Mouse (Mus musculus): ENCODE data around the gene Rhoh.
A peak's percentile ranks its signal among the peaks of the same experiment; 100 is the strongest.

Rhoh gene

GRCm38 (mm10) chr5:65895764-65896163, 34.8 kb downstream of the Rhoh start:
- DNase-seq (ENCODE audit: low read depth), result no peak

GRCm38 (mm10) chr5:65897731-65898130, 36.7 kb downstream of the Rhoh start:
- peak; percentile 71 for DNase-seq (ENCODE audit: low read depth)

- no peak for DNase-seq (ENCODE audit: low read depth)
Observed at GRCm38 (mm10) chr5:65898683-65899082, 37.7 kb downstream of the Rhoh start.

- no peak for DNase-seq (ENCODE audit: low read depth)
Observed at GRCm38 (mm10) chr5:65900113-65900512, 39.1 kb downstream of the Rhoh start.

- peak; percentile 81 for DNase-seq (ENCODE audit: low read depth)
Observed at GRCm38 (mm10) chr5:65900862-65901265, 39.9 kb downstream of the Rhoh start.

- DNase-seq (ENCODE audit: low read depth), result no peak
Observed at GRCm38 (mm10) chr5:65901868-65902418, 40.9 kb downstream of the Rhoh start.

- DNase-seq (ENCODE audit: low read depth), result no peak
Observed at GRCm38 (mm10) chr5:65902811-65903210, 41.8 kb downstream of the Rhoh start.

GRCm38 (mm10) chr5:65904476-65904875, 43.5 kb downstream of the Rhoh start:
- DNase-seq (ENCODE audit: low read depth), result peak; percentile 79

- DNase-seq (ENCODE audit: low read depth), result no peak
Observed at GRCm38 (mm10) chr5:65908751-65909150, 47.7 kb downstream of the Rhoh start.

GRCm38 (mm10) chr5:65909321-65909720, 48.3 kb downstream of the Rhoh start:
- DNase-seq (ENCODE audit: low read depth), result no peak

GRCm38 (mm10) chr5:65910398-65910797, 49.4 kb downstream of the Rhoh start:
- peak; percentile 63 for DNase-seq (ENCODE audit: low read depth)

GRCm38 (mm10) chr5:65911676-65912075, 50.7 kb downstream of the Rhoh start:
- DNase-seq (ENCODE audit: low read depth), result peak; percentile 36

GRCm38 (mm10) chr5:65912201-65912600, 51.2 kb downstream of the Rhoh start:
- peak; percentile 22 for DNase-seq (ENCODE audit: low read depth)

- DNase-seq (ENCODE audit: low read depth), result no peak
Observed at GRCm38 (mm10) chr5:65913126-65913525, 52.1 kb downstream of the Rhoh start.

- peak; percentile 30 for DNase-seq (ENCODE audit: low read depth)
Observed at GRCm38 (mm10) chr5:65914342-65914741, 53.3 kb downstream of the Rhoh start.

- DNase-seq (ENCODE audit: low read depth), result no peak
Observed at GRCm38 (mm10) chr5:65916930-65917329, 55.9 kb downstream of the Rhoh start.

GRCm38 (mm10) chr5:65918601-65919000, 57.6 kb downstream of the Rhoh start:
- peak; percentile 56 for DNase-seq (ENCODE audit: low read depth)

- DNase-seq (ENCODE audit: low read depth), result peak; percentile 64
Observed at GRCm38 (mm10) chr5:65919326-65919725, 58.3 kb downstream of the Rhoh start.

- no peak for DNase-seq (ENCODE audit: low read depth)
Observed at GRCm38 (mm10) chr5:65919904-65920303, 58.9 kb downstream of the Rhoh start.

- DNase-seq (ENCODE audit: low read depth), result peak; percentile 60
Observed at GRCm38 (mm10) chr5:65920701-65921426, 59.9 kb downstream of the Rhoh start.

- DNase-seq (ENCODE audit: low read depth), result peak; percentile 61
Observed at GRCm38 (mm10) chr5:65921477-65922138, 60.6 kb downstream of the Rhoh start.

- no peak for DNase-seq (ENCODE audit: low read depth)
Observed at GRCm38 (mm10) chr5:65926666-65927065, 65.7 kb downstream of the Rhoh start.

GRCm38 (mm10) chr5:65929162-65929561, 68.1 kb downstream of the Rhoh start:
- peak; percentile 88 for DNase-seq (ENCODE audit: low read depth)

All from naive thymus-derived CD4-positive, alpha-beta T cell, adult 2 months (primary cell).